Mouse (Mus musculus): ENCODE results near the gene Rpl27a.

The Rpl27a gene

GRCm38 (mm10) chr7:109518838-109519696, at the start of gene Rpl27a:
Gene Rpl27a (plus strand): TSS chr7:109519147.
- DNase-seq (ENCODE audit: low spot score) = peak; percentile 97

DNA sequence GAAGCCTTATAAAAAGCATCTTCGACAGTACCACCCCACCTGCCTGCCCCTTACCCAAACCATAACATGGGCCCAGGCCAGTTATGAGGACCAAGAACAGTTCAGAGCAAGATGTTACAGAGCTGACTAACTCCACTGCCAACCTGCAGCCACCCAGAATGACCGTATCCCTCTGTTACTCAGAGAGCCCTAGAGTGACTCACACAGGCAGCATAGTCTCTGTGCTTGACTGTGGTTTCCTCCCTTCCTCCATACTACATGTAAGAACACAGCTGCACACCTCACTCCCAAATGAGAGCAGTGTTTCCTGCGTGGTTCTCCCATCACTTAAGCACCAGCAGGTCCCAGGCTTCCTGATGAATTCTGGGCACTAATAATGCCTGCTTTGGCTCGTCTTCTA, 48.2 kb upstream of the Rpl27a start:
- no peak for DNase-seq (ENCODE audit: low spot score)

GRCm38 (mm10) chr7:109477926-109478325, 41.0 kb upstream of the Rpl27a start:
- DNase-seq (ENCODE audit: low spot score) = no peak

- DNase-seq (ENCODE audit: low spot score) = peak; percentile 46
These were observed 38.2 kb upstream of the Rpl27a start for GRCm38 (mm10) chr7:109480765-109481197.

DNA sequence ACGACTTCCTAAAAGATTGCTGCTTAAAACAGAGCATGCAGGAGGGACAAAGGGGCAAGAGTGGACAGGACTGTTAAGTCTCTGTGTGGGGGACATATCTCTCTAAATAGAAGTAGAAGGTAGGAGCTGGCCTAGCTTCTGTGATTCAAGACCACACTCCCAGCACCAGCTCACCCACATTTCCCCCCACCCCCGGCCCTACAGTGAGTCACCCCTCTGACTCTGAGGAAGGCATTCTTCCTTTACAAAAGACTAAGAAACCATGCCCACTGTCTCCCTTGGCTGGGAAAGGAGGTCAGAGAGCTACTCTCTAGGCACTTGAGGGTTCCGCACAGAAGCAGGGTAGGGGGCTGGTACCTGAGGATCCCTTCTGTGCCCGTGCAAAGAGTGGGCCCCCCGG, 34.7 kb upstream of the Rpl27a start:
- no peak for DNase-seq (ENCODE audit: low spot score)

- no peak for DNase-seq (ENCODE audit: low spot score)
These were observed 26.2 kb upstream of the Rpl27a start for GRCm38 (mm10) chr7:109492616-109493318.

DNA sequence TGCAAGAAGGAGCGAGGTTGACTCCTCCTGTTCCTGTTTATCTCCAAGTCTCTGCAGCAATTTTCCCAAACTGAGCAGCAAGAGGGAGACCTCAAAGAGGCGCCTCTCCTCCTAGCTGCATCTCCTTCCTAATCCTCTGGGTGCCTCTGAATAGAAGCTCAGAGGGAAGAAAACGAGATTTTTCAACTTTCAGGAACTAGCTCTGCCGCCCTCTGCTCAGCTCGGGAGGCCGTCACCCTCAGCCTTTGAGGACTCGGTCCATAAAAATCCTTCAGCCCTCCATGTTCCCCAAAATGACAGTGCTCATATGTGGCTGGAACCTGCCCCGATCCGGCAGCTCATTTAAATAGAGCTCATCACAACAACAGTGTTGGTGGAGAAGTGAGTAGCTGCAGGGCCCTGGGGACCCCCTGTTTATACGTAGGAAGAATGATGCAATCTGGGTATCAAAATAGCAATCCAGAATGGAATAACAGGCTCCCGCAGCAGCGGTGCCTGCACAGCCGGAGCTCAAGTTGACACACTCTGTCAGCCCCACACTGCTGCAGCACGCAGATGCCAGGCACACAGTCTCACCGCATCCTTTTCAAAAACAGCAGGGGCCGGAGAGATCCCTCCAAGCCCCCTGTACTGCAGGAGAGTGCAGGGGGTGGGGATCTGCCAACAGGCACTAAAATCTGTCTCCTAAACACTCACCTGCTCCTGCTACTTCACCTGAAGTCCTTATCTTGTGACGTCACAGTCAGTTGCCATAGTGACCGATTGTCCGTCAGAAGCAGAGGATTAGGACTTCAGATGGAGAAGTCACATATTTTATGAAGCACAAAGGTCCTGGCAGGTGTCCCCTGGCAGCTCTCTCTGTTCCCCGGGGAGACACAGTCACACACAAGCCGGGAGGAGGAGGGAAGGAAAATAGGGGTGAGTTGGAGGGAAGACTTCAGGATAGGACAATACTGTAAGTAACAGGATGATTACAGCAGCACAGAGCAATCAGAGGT, 25.3 kb upstream of the Rpl27a start:
- DNase-seq (ENCODE audit: low spot score) = peak; percentile 24

DNA sequence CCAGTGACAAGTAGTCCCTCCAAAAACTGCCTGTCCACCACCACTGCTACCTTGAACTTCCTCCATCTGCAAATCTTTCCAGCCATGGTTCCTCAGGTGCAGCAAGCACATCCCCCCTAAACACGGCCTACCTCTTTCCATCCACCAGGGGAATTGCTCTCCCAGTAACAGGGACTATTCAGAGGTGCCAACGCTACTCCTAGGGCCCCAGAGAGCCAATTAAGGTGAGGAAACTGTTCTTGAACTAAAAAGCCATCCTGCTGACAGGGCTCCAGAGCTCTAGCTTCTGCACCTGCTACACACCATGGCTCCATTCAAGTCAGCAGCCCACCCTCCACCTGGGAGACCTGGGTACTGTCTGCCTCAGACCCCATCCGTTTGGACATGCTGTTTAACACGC, 21.4 kb upstream of the Rpl27a start:
- DNase-seq (ENCODE audit: low spot score) = no peak

DNA sequence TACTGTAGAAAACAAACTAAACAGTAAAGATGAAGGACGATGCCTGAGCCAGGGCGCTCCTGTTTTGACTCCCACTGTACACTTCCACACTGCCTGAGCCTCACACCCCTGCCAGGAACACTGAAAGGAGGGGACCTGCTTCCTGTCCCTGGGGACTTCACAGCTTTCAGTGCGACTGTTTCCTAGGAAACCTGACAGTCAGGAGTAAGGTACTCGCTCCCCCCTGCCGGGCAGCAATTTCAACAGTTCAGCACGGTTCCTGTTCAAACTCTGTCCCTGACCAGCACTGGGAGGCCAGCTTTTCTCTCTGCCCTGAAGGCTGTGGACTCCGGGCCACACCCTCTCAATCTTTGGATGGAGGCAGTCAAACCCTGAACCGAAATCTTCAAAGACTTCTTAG, 11.8 kb upstream of the Rpl27a start:
- peak; percentile 64 for DNase-seq (ENCODE audit: low spot score)

DNA sequence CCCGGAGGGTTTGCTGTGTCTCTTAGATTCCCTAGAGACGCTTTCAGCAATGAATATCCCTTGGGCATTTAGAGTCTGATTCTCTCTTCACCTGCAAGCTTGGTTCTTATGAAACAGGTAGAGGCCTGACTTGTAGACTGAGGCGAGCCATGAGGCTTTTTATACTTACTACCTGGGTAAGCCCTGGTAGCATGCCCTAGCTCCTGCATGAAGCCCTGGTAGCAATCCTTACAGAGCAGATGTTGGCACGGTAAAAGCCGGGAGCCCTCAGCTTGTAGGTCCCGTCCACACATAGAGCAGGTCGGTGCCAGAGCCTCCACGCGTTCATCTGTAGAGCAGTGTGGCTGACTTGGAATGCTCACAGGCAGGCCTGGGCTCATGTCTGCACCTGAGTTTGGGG, 11.4 kb upstream of the Rpl27a start:
- DNase-seq (ENCODE audit: low spot score) = no peak

DNA sequence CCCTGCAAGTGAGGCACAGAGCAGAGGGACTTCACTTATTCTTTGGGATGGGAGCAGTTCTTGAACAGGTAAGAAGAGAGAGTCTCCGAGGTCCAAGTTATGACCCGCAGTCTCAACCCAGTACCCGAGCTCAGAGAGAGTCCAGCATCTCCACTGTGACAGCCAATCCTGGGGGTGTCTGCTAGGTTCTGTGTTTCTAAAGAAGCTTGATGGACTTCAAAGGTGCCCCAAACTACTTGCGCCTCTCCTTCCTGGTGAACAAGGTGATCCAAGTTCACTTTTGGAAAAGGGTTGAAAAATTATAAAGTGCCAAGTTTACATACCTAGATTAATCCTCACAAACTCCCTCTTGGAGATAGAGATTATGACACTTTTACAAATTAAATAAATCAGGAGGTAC, 10.9 kb upstream of the Rpl27a start, which contains the start of gene Trim66:
Gene Trim66, minus strand, starts transcription at position 101 of the 400 bp plus-strand sequence.
- no peak for DNase-seq (ENCODE audit: low spot score)

GRCm38 (mm10) chr7:109510799-109511198, 8.1 kb upstream of the Rpl27a start:
- no peak for DNase-seq (ENCODE audit: low spot score)

- no peak for DNase-seq (ENCODE audit: low spot score)
These were observed 7.1 kb upstream of the Rpl27a start for GRCm38 (mm10) chr7:109511838-109512237.

- no peak for DNase-seq (ENCODE audit: low spot score)
These were observed 2.4 kb upstream of the Rpl27a start for GRCm38 (mm10) chr7:109516500-109516899.

DNA sequence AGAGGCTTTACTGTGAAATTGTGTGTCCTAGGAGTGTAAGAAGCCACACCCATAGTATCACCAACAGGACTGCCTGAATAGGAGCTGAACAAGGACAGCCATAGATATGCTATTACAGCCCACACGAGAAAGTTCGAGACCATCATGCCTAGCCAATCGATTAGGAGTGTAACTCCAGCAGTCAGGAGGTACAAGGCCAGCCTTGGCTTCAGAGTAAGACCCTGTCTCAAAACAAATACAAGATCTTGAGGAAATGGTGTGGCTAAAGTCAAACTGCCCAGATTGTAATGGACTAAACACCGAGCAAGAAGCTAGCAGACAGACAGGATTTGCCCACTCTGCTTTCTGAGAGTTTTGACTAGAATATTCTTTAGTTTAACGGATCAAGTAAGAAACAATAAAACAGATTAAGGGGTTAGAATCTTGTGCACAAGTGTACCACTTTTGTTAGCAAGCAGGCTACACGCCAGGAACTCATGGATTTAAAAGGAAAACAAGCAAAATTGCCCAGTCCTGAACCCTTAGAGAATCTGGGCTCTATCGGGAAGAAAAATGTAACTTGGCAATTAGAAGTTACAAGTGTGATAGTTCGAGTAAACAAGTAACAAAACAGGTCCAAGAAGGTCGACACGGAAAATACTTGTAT, 788 bp upstream of the Rpl27a start:
- DNase-seq (ENCODE audit: low spot score) = peak; percentile 38

- DNase-seq (ENCODE audit: low spot score) = no peak
These were observed 989 bp downstream of the Rpl27a start for GRCm38 (mm10) chr7:109519936-109520335.

GRCm38 (mm10) chr7:109522084-109522483, 3.1 kb downstream of the Rpl27a start:
- DNase-seq (ENCODE audit: low spot score) = no peak

DNA sequence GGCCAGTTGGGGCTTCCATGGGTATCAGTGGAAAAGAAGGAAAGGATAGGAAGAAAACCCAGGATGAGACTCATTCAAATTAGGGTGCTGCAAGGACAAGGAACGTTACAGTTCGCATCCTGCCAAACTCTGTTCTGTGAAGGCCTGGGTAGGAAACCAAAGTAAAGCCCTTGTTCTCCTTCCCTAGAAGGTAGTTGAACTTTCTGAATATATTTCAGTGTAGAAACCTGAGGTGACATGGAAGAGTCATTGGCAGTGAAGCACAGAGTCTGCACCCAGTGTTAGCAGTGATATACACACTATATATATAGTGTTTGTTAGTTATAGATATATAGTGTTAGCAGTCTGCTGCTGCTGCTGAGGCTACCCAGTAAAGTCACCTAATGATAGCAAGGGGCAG, 4.4 kb downstream of the Rpl27a start:
- no peak for DNase-seq (ENCODE audit: low spot score)

DNA sequence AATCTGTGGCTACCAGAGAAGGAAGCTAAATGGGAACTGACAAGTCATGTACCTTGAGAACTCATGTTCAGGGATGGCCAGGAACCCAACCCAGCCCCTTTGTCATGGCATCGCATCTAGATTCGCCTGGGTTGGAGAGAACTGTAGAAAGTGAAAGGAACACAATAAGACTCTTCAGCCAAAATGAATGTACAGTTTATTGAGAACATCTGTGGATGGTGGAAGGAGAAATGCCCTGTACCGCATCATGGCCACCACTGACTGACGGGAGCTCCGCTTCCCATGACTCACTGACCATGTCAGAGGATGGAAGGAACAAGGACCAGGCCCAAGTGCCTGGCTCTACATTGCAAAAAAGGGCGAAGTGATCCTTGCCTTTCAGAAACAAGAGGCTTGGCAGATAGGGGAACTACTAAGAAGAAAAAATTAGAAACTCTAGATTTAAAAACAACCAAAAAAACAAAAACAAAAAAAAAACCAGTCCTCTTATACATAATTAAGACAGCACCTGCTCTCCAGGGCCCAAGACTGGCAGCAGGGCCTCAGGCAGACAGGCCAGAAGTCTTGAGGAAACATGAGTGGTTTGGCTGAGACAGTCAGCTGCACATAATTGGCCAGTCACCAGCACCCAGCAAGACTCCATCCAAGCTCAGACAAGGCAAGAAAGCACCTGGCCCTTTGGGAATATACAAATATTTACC, 4.9 kb downstream of the Rpl27a start:
- DNase-seq (ENCODE audit: low spot score) = peak; percentile 53

DNA sequence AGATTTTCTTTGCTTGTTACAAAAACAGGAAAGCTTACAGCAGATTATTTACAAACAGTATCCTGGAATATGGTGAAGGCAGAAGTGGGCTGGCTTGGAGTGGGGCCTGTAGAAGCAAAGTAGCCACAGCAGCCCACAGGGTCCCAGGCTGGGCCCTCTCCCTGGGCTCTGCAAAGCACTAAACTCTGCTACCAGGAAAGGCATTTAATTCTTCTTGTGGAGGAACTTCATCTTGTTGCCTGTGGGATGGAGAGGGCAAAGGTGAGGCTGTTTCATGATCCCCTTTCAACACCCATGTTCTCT, 5.4 kb downstream of the Rpl27a start:
- no peak for DNase-seq (ENCODE audit: low spot score)

- no peak for DNase-seq (ENCODE audit: low spot score)
These were observed 5.8 kb downstream of the Rpl27a start for GRCm38 (mm10) chr7:109524763-109525162.

Measured in embryo, embryonic 10 days (tissue).